Mouse (Mus musculus) cerebellum, adult 8-10 months (tissue): ENCODE results near the gene Fnip1.

ENCODE experiments used
- DNase-seq: peaks from one replicate; pipeline ENCODE4 v3.0.0; 2022

The Fnip1 gene

GRCm38 (mm10) chr11:54562761-54563160 lies 124.8 kb downstream of the Fnip1 start:
- peak; percentile 11 for DNase-seq
